Mouse (Mus musculus): Measurements from ENCODE around the gene Prdx6b.

The Prdx6b gene

GRCm38 (mm10) chr2:80292172-80292571, at the start of gene Prdx6b:
TSS of gene Prdx6b (plus strand) at chr2:80292472.
- DNase-seq, result no peak

GRCm38 (mm10) chr2:80247466-80247865, 44.8 kb upstream of the Prdx6b start:
- DNase-seq, result no peak

GRCm38 (mm10) chr2:80247868-80248267, 44.4 kb upstream of the Prdx6b start:
- DNase-seq, result no peak

- DNase-seq, result no peak
These were observed 32.2 kb upstream of the Prdx6b start for GRCm38 (mm10) chr2:80259888-80260672.

GRCm38 (mm10) chr2:80266894-80267293, 25.4 kb upstream of the Prdx6b start:
- DNase-seq, result peak; percentile 69

- DNase-seq, result no peak
These were observed 24.2 kb upstream of the Prdx6b start for GRCm38 (mm10) chr2:80268053-80268452.

- DNase-seq, result no peak
These were observed 20.8 kb upstream of the Prdx6b start for GRCm38 (mm10) chr2:80271431-80271830.

GRCm38 (mm10) chr2:80273038-80273437, 19.2 kb upstream of the Prdx6b start:
- no peak for DNase-seq

- DNase-seq, result no peak
These were observed 18.5 kb upstream of the Prdx6b start for GRCm38 (mm10) chr2:80273763-80274162.

GRCm38 (mm10) chr2:80275136-80275535, 17.1 kb upstream of the Prdx6b start:
- DNase-seq, result peak; percentile 23

GRCm38 (mm10) chr2:80282214-80282613, 10.1 kb upstream of the Prdx6b start:
- no peak for DNase-seq

- DNase-seq, result no peak
These were observed 5.9 kb upstream of the Prdx6b start for GRCm38 (mm10) chr2:80286397-80286796.

GRCm38 (mm10) chr2:80298334-80298733, 6.1 kb downstream of the Prdx6b start:
- no peak for DNase-seq

- DNase-seq, result no peak
These were observed 8.5 kb downstream of the Prdx6b start for GRCm38 (mm10) chr2:80300806-80301205.

- DNase-seq, result no peak
These were observed 11.7 kb downstream of the Prdx6b start for GRCm38 (mm10) chr2:80303957-80304356.

GRCm38 (mm10) chr2:80307701-80308100, 15.4 kb downstream of the Prdx6b start:
- DNase-seq, result no peak

- DNase-seq, result no peak
These were observed 17.5 kb downstream of the Prdx6b start for GRCm38 (mm10) chr2:80309775-80310174.

GRCm38 (mm10) chr2:80310772-80311171, 18.5 kb downstream of the Prdx6b start:
- no peak for DNase-seq

- no peak for DNase-seq
These were observed 19.1 kb downstream of the Prdx6b start for GRCm38 (mm10) chr2:80311350-80311749.

- DNase-seq, result no peak
These were observed 21.9 kb downstream of the Prdx6b start for GRCm38 (mm10) chr2:80314201-80314600.

GRCm38 (mm10) chr2:80314854-80315241, 22.6 kb downstream of the Prdx6b start:
- DNase-seq, result no peak

- peak; percentile 89 for DNase-seq
These were observed 23.2 kb downstream of the Prdx6b start, which contains the start of gene Dnajc10 for GRCm38 (mm10) chr2:80315242-80316161. TSS of gene Dnajc10 (plus strand) at chr2:80315466.

GRCm38 (mm10) chr2:80322878-80323277, 30.6 kb downstream of the Prdx6b start:
- DNase-seq, result no peak

GRCm38 (mm10) chr2:80325779-80326178, 33.5 kb downstream of the Prdx6b start:
- no peak for DNase-seq
